Mouse (Mus musculus): ENCODE measurements at regions not wholly inside any gene's neighbourhood (a gene's known extent, or its start where the extent isn't known, plus 50 kb on each side); places are given as distances from the start of the nearest gene placed in this dataset.

GRCm38 (mm10) chr8:8367282-8367871 is 293.7 kb downstream of the Efnb2 start:
- TF ChIP-seq CTCF (IDR thresholded peaks at IDR 0.05; ENCODE audit: low read depth, low read length) (no peak), POLR2AphosphoS5 (IDR thresholded peaks at IDR 0.05; ENCODE audit: insufficient replicate concordance, low read depth, low read length) (no peak)

All from G1E (cell line).